Comparison of ENCODE assay signal across 21 mouse cellular contexts in genomic region chr1:157433316-157433715, GRCm38 (mm10). TPM values are rescaled to one million over a fixed set of nuclear protein-coding genes. Genes with fewer than 3 reads are reported as not detected.
DNase-seq lines count a peak whose midpoint lies in the region; ATAC-seq lines count a peak whose summit lies in the region.
"Had no signal": no experiment of that assay in that cellular context is flagged by ENCODE, and none has a peak within 500 bp of the region (broad histone marks: within the 10 kb centered on the region; RNA-seq: fewer than 3 reads in every experiment).

No protein-coding gene starts in this region.

- 50% methylated on average over 3 of the region's 3 CpGs for WGBS in liver, embryonic 11.5 days

- no peak overlapping the region for H3K27ac ChIP-seq in liver, embryonic 11.5 days (ENCODE audit: low read depth, low read length)
- H3K27ac ChIP-seq: embryonic facial prominence, embryonic 13.5 days; forebrain, embryonic 12.5 days; gastrocnemius, adult 2 months; heart, embryonic 10.5 days; hindbrain, embryonic 12.5 days; limb, embryonic 10.5 days had no signal

- no peaks in the 10 kb centered on the region for H3K9me3 ChIP-seq in liver, embryonic 11.5 days (ENCODE audit: control insufficient read depth, low read length)
- H3K9me3 ChIP-seq: embryonic facial prominence, embryonic 13.5 days; forebrain, embryonic 12.5 days; heart, embryonic 10.5 days; hindbrain, embryonic 12.5 days; limb, embryonic 10.5 days had no signal

- no peaks in the 10 kb centered on the region for H3K36me3 ChIP-seq in liver, embryonic 11.5 days (ENCODE audit: control insufficient read depth, insufficient read depth, low read length)
- H3K36me3 ChIP-seq: embryonic facial prominence, embryonic 13.5 days; forebrain, embryonic 12.5 days; heart, embryonic 10.5 days; hindbrain, embryonic 12.5 days; limb, embryonic 10.5 days had no signal

- H3K4me2 ChIP-seq in liver, embryonic 11.5 days, result no peak overlapping the region
- H3K4me2 ChIP-seq: embryonic facial prominence, embryonic 13.5 days; forebrain, embryonic 12.5 days; hindbrain, embryonic 12.5 days; midbrain, embryonic 11.5 days had no signal

- peak; percentile 87 for DNase-seq in heart, adult 11 months
- DNase-seq in heart, postnatal 10 days, result no peak
- DNase-seq in right cerebral cortex, adult 18-20 months, result peak; percentile 68
- no peak for DNase-seq in right cerebral cortex, postnatal 4 days
- DNase-seq in cerebellum, postnatal 25 days, result peak; percentile 48 to 50
- DNase-seq in urinary bladder, postnatal 4 days (ENCODE audit: low spot score in 2 of 2), result no peak
- no peak for DNase-seq in liver, embryonic 11.5 days (ENCODE audit: low spot score)
- DNase-seq: adrenal gland, postnatal 25 days; embryo, embryonic 11 days; gastrocnemius, adult 2 months; kidney, postnatal 25 days; liver; lung, postnatal 4 days had no signal

- ATAC-seq in liver, embryonic 11.5 days (replicated peaks; ENCODE audit: low FRiP score), result no peak
- ATAC-seq: intestine, postnatal 0 days had no signal

- H3K4me3 ChIP-seq in liver, embryonic 11.5 days (ENCODE audit: low read depth, low read length), result no peak overlapping the region
- H3K4me3 ChIP-seq: embryonic facial prominence, embryonic 13.5 days; erythroblast, embryonic 14.5 days; forebrain, embryonic 12.5 days; gastrocnemius, adult 2 months; heart, embryonic 10.5 days; hindbrain, embryonic 12.5 days; limb, embryonic 10.5 days had no signal

- intact Hi-C loops in heart, postnatal 10 days (cut with DNase I), result no loop called here

- H3K27me3 ChIP-seq in liver, embryonic 11.5 days (replicated peaks; ENCODE audit: control insufficient read depth, insufficient read depth, low read length), result no peaks in the 10 kb centered on the region
- H3K27me3 ChIP-seq: embryonic facial prominence, embryonic 13.5 days; forebrain, embryonic 12.5 days; hindbrain, embryonic 12.5 days had no signal

- H3K4me1 ChIP-seq in liver, embryonic 11.5 days (replicated peaks; ENCODE audit: control insufficient read depth, insufficient read depth, low read length), result no peaks in the 10 kb centered on the region
- H3K4me1 ChIP-seq: embryonic facial prominence, embryonic 13.5 days; forebrain, embryonic 12.5 days; hindbrain, embryonic 12.5 days; limb, embryonic 10.5 days had no signal

- no peak overlapping the region for H3K9ac ChIP-seq in liver, embryonic 11.5 days (ENCODE audit: low read depth, low read length)
- H3K9ac ChIP-seq: embryonic facial prominence, embryonic 13.5 days; forebrain, embryonic 12.5 days; hindbrain, embryonic 12.5 days had no signal

RNA-seq across cellular contexts. Expression of gene Rasal2, which starts 20.9 kb away (rescaled TPM):
- total RNA-seq in heart, postnatal 10 days (2021), result 10 to 100 TPM; 33.3 to 34.2 TPM
- polyA plus RNA-seq in liver, embryonic 11.5 days (2014; fragmentation: Nextera tagmentation; extraction: Ambion mirVana), result 3.0 and 3.9 TPM in 2 replicates
- polyA plus RNA-seq: erythroblast, embryonic 14.5 days had no signal

RNA-seq across cellular contexts. Expression of gene Cryzl2, which starts 25.1 kb away (rescaled TPM):
- 10 to 100 TPM; 15.4 to 17.4 TPM for total RNA-seq in heart, postnatal 10 days (2021)
- 9.7 and 10.9 TPM in 2 replicates for polyA plus RNA-seq in liver, embryonic 11.5 days (2014; fragmentation: Nextera tagmentation; extraction: Ambion mirVana)

Comparison
In these comparisons a context has a peak if more than half of its experiments do, and no peak if none do; other contexts are left out.
1. DNase-seq: peak in heart, adult 11 months (single experiment), right cerebral cortex, adult 18-20 months (single experiment) and cerebellum, postnatal 25 days (2 of 2); none in heart, postnatal 10 days (0 of 2), right cerebral cortex, postnatal 4 days (single experiment), urinary bladder, postnatal 4 days (0 of 2) and liver, embryonic 11.5 days (single experiment).